Mouse (Mus musculus): ENCODE results near the gene Phkb. TPM values are rescaled to one million over a fixed set of nuclear protein-coding genes. Genes with fewer than 3 reads are reported as not detected.

Phkb gene
- polyA plus RNA-seq, 2 experiments from 2014 or later: 22.2 to 25.8 TPM

GRCm38 (mm10) chr8:85944820-85945219, 104.1 kb downstream of the Phkb start:
- no peak for ATAC-seq

- ATAC-seq: no peak
Measured at GRCm38 (mm10) chr8:85958391-85958790, 117.6 kb downstream of the Phkb start.

- no peak for ATAC-seq
Measured at GRCm38 (mm10) chr8:85959880-85960279, 119.1 kb downstream of the Phkb start.

GRCm38 (mm10) chr8:85977588-85978077, 136.9 kb downstream of the Phkb start:
- no peak for ATAC-seq

GRCm38 (mm10) chr8:85992911-85993310, 152.2 kb downstream of the Phkb start:
- ATAC-seq: no peak

GRCm38 (mm10) chr8:85993661-85994060, 152.9 kb downstream of the Phkb start:
- no peak for ATAC-seq

- no peak for ATAC-seq
Measured at GRCm38 (mm10) chr8:85995971-85996370, 155.2 kb downstream of the Phkb start.

GRCm38 (mm10) chr8:86006485-86006884, 165.7 kb downstream of the Phkb start:
- no peak for ATAC-seq

GRCm38 (mm10) chr8:86016806-86017205, 176.0 kb downstream of the Phkb start:
- ATAC-seq: no peak

- ATAC-seq: no peak
Measured at GRCm38 (mm10) chr8:86028646-86029312, 188.0 kb downstream of the Phkb start.

- no peak for ATAC-seq
Measured at GRCm38 (mm10) chr8:86029451-86029850, 188.7 kb downstream of the Phkb start.

GRCm38 (mm10) chr8:86034662-86035365, 194.1 kb downstream of the Phkb start:
- no peak for ATAC-seq

- ATAC-seq: no peak
Measured at GRCm38 (mm10) chr8:86035371-86035770, 194.6 kb downstream of the Phkb start.

- no peak for ATAC-seq
Measured at GRCm38 (mm10) chr8:86038462-86038861, 197.7 kb downstream of the Phkb start.

GRCm38 (mm10) chr8:86042049-86042448, 201.3 kb downstream of the Phkb start:
- ATAC-seq: no peak

- ATAC-seq: no peak
Measured at GRCm38 (mm10) chr8:86050882-86051281, 210.1 kb downstream of the Phkb start.

GRCm38 (mm10) chr8:86052003-86052402, 211.2 kb downstream of the Phkb start:
- ATAC-seq: peak; percentile 95

- ATAC-seq: no peak
Measured at GRCm38 (mm10) chr8:86058618-86059017, 217.9 kb downstream of the Phkb start.

- ATAC-seq: no peak
Measured at GRCm38 (mm10) chr8:86059130-86059529, 218.4 kb downstream of the Phkb start.

GRCm38 (mm10) chr8:86063411-86063810, 222.7 kb downstream of the Phkb start:
- ATAC-seq: no peak

- peak; percentile 65 for ATAC-seq
Measured at GRCm38 (mm10) chr8:86079433-86079832, 238.7 kb downstream of the Phkb start.

GRCm38 (mm10) chr8:86083346-86083745, 242.6 kb downstream of the Phkb start:
- no peak for ATAC-seq

- ATAC-seq: no peak
Measured at GRCm38 (mm10) chr8:86086791-86087190, 246.0 kb downstream of the Phkb start.

- ATAC-seq: no peak
Measured at GRCm38 (mm10) chr8:86087468-86087867, 246.7 kb downstream of the Phkb start.
